Mouse (Mus musculus): ENCODE data around the gene Tdgf1.

- TF ChIP-seq CTCF (IDR thresholded peaks at IDR 0.05; ENCODE audit: control insufficient read depth, insufficient read depth, insufficient read length) = no peak
- TF ChIP-seq FOSL1 (IDR thresholded peaks at IDR 0.05; ENCODE audit: insufficient read depth, low read length, poor library complexity, severe bottlenecking) = no peak
- no peak for TF ChIP-seq USF1 (IDR thresholded peaks at IDR 0.05; ENCODE audit: low read depth)
- no peak for TF ChIP-seq MYOG (IDR thresholded peaks at IDR 0.05; ENCODE audit: control insufficient read depth, extremely low read depth, insufficient read length)
- no peak for TF ChIP-seq MAX (IDR thresholded peaks at IDR 0.05)
- TF ChIP-seq CEBPB (IDR thresholded peaks at IDR 0.05; ENCODE audit: low read depth) = no peak
- TF ChIP-seq MYOD1 (IDR thresholded peaks at IDR 0.05; ENCODE audit: control insufficient read depth, insufficient read length, low read depth) = no peak
Observed at GRCm38 (mm10) chr9:110935941-110936340, 10.0 kb downstream of the Tdgf1 start.
